Mouse (Mus musculus) adrenal gland, adult 8-10 months (tissue): ENCODE results near the gene Htr2b. TPM values are rescaled to one million over a fixed set of nuclear protein-coding genes. Genes with fewer than 3 reads are reported as not detected.
A peak's percentile ranks its signal among the peaks of the same experiment; 100 is the strongest.

Experiments used
- DNase-seq: peaks from one replicate; pipeline ENCODE4 v3.0.0; 2022
- total RNA-seq, 4 experiments: library from RNA; stranded (reverse); gene quantifications; 2 replicates each; pipeline ENCODE4 v1.2.4; 2022

The Htr2b gene
- total RNA-seq: under 1 TPM in 3 of 4 experiments, not detected in 1; 0.17 to 0.56 (median 0.37) TPM

- DNase-seq: no peak
Observed at GRCm38 (mm10) chr1:86111779-86112178, at the start of gene Htr2b. Gene Htr2b (minus strand): TSS chr1:86111970.

DNA sequence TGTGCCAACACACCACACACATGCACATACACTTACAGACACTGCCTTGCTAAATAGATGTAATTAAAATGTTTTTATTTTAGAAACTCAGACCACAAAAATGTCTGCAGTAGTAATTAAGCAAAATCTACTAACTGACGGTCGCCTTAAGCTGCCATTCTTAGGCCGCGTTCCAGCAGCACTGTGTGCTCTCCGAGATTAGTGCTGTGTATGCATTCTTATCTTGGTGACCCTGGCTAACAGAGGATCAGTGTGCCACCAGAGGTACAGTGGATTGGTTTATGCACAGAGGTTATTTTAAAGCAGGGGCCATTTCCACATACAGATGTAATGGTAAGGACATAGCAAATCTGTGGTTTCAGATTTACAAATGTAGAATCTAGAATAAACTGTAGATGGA is 49.3 kb upstream of the Htr2b start:
- no peak for DNase-seq

DNA sequence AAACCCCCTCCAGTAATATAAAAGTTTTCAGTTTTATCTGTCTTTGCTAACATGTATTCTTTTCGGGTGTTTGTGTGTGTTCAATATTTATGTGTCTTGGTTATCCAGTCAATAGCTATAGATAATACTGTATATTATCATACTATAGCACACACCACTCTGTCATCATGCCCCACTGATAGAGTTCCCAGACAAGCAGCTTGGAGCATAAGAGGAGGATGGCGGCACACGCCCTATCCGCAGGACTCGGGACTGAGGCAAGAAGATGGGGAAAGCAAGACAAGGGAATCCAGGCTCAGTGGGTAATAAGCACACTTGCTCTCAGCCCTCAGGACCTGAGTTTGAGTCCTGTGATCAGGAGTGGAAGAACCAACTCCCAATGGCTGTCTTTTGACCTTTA is 48.7 kb upstream of the Htr2b start:
- DNase-seq: no peak

GRCm38 (mm10) chr1:86160059-86160458 is 48.3 kb upstream of the Htr2b start:
- DNase-seq: no peak

GRCm38 (mm10) chr1:86156595-86156994 is 44.8 kb upstream of the Htr2b start:
- DNase-seq: no peak

DNA sequence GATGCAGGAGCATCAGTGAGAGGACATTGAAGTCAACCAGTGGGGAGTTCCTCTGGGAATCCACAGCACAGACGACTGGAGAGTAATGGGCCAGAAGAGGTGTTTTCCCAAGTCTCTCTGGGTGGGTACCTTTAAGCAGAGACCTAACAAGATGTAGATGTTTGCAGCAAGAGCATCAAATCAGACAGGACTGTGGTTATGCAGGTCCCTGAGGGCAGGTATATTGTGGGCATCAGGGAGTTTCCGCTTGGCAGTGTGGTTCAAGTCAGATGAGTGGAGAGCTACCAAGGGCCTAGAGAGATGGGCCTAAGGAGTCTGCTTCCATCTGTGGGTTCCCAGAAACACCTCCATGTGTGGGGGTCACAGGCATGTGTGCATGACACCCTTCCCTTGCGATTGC is 44.3 kb upstream of the Htr2b start:
- DNase-seq: no peak

- DNase-seq: no peak
Observed at GRCm38 (mm10) chr1:86154824-86155164, 43.0 kb upstream of the Htr2b start.

- peak; percentile 95 for DNase-seq
Observed at GRCm38 (mm10) chr1:86154133-86154823, 42.5 kb upstream of the Htr2b start, which contains the start of gene Armc9. Gene Armc9 (plus strand): TSS chr1:86154780.

- DNase-seq: no peak
Observed at GRCm38 (mm10) chr1:86152618-86153017, 40.8 kb upstream of the Htr2b start.

- no peak for DNase-seq
Observed at GRCm38 (mm10) chr1:86151376-86151775, 39.6 kb upstream of the Htr2b start.

DNA sequence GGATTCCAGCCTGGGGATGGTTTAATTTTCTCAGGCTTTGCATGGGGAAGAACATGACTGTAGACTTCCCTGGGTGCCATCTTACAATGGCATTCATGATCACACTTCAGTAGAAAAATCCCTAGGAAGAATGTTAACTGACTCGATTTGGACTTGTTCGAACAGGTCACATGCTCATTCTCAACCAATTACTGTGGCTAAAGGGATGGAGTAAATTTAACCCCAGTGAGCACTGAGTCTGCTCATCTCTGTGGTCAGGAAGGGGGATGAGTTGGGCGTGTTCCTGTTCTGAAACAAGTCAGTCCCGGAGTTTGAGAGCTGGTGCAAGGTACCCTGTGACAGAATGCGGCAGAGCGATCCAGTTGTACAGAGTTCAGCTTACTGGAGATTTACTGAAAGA is 39.2 kb upstream of the Htr2b start:
- no peak for DNase-seq

GRCm38 (mm10) chr1:86148161-86148560 is 36.4 kb upstream of the Htr2b start:
- DNase-seq: no peak

- peak; percentile 46 for DNase-seq
Observed at GRCm38 (mm10) chr1:86147557-86147956, 35.8 kb upstream of the Htr2b start.

DNA sequence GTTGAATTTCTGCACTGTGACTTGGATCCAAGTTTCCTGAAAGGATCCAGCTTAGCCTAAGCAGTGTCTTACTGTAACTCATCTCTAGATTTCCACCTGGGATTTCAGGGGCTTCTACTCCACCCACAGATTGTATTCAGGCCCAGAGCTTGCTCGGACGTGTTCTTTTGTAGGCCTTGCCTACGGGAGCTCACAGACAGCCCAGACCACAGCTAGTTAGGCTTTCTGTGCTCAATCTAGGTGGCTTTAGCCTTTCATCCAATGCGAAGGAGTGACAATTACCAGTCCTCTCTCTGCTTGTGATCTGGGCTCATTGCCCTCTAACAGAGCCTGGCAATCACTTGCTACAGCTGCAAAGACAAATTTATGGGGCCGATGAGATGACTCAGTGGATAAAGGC is 34.5 kb upstream of the Htr2b start:
- no peak for DNase-seq

DNA sequence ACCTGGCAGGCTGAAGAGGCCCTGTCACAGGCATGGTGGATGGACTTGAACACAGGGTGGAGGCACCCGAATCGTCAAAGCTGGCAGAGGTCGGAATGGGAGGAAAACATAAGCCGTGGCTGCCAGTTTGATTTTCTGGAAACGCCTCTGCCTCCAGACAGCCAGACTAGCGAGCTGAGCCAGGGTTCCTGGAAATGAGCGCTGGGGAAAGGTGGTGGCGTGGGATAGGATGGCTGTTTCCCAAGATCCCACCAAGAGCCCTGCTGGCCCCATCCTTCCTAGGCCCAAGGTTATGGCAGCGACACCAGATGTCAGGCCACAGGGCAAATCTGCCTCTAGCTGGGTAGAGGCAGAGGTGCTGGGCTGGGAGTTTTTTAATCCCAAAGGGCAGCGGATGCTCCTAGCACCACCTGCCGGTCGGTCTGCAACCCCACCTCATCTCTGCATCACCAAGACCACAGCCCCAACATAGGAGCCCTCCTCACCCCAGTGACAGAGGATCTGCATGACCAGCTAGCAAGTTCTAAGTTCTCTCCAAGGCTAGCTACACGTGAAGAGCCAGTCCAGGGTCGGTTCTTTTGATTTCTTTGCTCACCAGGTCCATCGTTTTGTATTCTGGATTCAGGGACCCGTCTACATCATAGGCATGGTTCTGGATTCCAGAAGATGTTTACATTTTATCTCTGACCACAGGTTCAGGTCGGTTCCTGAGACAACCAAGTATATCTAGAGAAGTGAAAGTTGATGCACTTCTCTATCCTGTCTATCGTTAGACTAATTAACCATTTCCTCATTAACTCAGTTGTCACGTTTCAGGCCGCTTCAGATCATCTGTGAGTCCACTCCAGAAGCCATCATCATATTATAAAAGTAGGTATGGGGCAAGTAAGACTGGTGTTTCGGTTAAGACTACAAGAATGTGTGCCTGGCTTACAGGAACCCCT is 32.5 kb upstream of the Htr2b start:
- no peak for DNase-seq

DNA sequence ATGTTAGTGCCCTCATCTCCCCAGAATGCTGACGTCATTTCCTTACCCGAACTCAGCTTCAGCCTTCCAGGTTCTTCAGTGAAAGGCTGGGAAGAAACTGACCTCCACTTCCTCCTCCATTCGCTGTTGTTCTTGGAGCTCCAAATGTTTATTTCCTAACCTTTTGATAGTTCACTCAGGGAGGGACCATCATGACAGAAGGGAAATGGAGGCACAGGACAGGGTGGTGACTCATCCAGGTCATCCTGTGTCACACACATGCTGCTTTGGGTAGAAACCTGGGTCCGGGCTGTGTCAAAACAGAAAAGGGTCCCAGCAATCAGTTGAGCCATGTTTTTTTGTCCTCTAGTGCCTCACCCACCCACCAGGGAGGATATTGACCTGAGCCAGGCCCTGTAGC is 31.4 kb upstream of the Htr2b start:
- no peak for DNase-seq

GRCm38 (mm10) chr1:86141081-86141480 is 29.3 kb upstream of the Htr2b start:
- no peak for DNase-seq

GRCm38 (mm10) chr1:86135315-86135714 is 23.5 kb upstream of the Htr2b start:
- DNase-seq: no peak

DNA sequence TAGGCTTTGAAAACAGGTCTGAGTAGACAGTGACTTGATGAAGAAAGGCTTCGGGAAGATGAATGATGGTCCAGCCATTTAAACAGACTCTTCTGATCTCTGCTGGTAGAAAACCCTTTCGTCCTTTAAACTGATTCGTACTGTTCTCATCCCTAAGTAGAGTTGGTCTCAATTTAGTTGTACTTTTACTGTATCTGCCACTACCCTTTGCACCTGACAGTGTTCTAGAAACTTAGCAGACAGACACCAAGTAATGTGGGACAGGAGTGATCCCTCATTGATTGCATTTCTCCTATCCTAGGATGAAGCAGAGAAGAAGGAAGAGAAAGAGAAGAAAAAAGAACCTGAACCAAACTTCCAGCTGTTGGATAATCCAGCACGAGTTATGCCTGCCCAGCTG is 21.6 kb upstream of the Htr2b start, which contains the start of gene Gm21972:
TSS of gene Gm21972 (plus strand) at position 301 of the 400 bp plus-strand sequence.
- DNase-seq: no peak

DNA sequence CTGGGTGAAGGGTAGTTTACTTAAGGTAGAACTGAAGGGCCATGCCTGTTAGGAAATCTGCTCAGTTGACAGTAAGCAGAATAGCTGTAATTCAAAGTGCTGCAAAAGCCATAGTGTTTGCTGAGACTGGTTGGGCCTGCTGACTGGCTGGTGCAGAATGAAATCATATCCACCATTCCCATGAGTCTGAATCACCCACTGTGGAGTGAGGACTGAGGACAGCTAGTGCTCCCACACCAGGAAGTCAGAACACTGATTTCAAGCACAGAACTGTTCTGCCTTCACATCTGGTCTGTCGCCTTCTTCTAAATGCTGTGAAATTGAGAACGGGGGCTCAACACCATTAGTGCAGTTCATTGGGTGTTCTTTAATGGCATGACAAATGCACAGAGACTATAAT is 14.3 kb upstream of the Htr2b start:
- no peak for DNase-seq

- DNase-seq: no peak
Observed at GRCm38 (mm10) chr1:86119549-86119948, 7.8 kb upstream of the Htr2b start.

- no peak for DNase-seq
Observed at GRCm38 (mm10) chr1:86114141-86114540, 2.4 kb upstream of the Htr2b start.

DNA sequence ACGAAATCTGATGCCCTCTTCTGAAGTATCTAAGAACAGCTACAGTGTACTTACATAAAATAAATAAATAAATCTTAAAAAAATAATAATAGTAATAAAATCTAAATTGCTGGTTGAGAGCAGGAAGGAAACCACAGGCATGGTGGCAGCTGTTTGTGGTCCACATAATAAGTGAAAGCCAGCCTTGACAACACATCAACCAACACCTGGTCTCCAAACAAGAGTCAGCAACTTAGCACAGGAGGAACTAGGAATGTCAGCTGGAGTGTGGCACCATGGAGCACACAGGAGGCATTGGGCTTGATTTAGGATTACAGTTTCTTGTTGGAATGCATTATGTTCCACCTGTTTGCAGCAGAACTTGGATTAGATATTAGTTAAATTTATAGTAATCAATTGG is 6.7 kb downstream of the Htr2b start:
- DNase-seq: no peak

DNA sequence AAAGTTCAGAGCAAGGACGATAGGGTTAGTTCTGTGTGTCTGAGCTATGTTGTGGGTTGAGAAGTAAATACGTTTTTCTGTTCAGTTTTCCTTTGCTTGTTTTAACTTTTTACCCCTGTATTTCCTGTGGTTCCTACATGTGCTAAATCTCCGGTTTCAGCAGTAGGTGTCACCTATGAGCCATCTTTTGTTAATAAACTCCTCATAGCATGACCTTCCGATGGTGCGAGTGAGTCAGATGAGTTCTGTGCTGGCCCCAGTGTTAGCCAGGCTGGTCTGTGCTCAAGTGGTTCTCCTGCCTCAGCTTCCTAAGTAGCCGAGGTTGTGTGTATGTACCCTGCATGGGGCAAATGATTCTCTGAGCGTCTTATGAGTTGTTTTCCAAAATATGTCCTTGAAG is 17.4 kb downstream of the Htr2b start:
- DNase-seq: peak; percentile 5
